Mouse (Mus musculus): ENCODE results near the gene Capzb. TPM values are rescaled to one million over a fixed set of nuclear protein-coding genes. Genes with fewer than 3 reads are reported as not detected.

Gene Capzb
- 293 and 299 TPM in 2 replicates for polyA plus RNA-seq (2014; fragmentation: Nextera tagmentation; extraction: Ambion mirVana)

DNA sequence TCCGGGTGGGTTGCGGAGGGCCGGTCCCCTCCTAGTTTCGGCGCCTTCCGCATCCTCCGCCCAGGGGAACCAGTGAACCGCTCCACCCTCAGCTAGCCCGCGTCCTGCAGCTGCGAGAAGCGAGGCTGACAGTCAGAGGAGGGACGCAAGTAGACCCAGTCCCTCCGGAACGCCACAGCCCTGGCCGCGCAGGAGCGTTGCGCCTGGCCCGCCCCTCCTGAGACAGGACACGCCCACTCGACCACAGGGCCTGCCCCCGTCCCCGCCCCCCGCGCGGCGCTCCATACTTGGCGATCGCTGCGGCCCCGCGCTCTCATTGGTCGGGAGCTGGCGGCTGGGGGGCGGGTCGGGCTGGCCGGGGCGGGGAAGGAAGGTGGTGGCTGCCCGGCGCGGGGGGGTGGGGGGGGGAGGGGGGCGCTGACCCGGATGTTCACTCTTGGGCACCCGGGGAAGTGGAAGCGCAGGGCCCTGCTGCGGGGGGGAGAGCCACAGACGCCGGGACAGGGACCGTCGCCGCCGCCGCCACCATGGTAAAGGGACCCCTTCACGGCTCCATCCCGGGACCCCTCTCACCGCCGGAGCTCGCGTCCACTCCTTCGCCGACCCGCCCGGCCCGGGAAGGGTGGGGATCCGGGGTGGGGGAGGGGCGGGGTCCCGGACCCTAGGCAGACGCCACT, at the start of gene Capzb:
Gene Capzb (plus strand): TSS at position 401 of the 677 bp plus-strand sequence.
- no peaks in the 10 kb centered on the region for H3K36me3 ChIP-seq (ENCODE audit: control insufficient read depth, insufficient read depth, low read length)
- H3K4me1 ChIP-seq (ENCODE audit: control insufficient read depth, insufficient read depth, low read length), result peaks cover 27% of the 10 kb centered on the region
- peak within 1 kb of the TSS; percentile 94 for H3K9ac ChIP-seq (ENCODE audit: low read depth, low read length)
- DNase-seq (ENCODE audit: low spot score) (peak; percentile 98), ATAC-seq (ENCODE audit: low read depth) (peak; percentile 96)
- no peaks in the 10 kb centered on the region for H3K9me3 ChIP-seq (ENCODE audit: control insufficient read depth, low read length)
- H3K4me2 ChIP-seq (ENCODE audit: low read depth, low read length), result peak within 1 kb of the TSS; percentile 97
- no peaks in the 10 kb centered on the region for H3K27me3 ChIP-seq (replicated peaks; ENCODE audit: control insufficient read depth, insufficient read depth, low read length)
- H3K4me3 ChIP-seq (ENCODE audit: low read depth, low read length), result peak within 1 kb of the TSS; percentile 96
- 0% methylated on average over 21 of the region's 69 CpGs for WGBS
- H3K27ac ChIP-seq (replicated peaks; ENCODE audit: low read depth, low read length), result peak within 1 kb of the TSS; percentile 87

DNA sequence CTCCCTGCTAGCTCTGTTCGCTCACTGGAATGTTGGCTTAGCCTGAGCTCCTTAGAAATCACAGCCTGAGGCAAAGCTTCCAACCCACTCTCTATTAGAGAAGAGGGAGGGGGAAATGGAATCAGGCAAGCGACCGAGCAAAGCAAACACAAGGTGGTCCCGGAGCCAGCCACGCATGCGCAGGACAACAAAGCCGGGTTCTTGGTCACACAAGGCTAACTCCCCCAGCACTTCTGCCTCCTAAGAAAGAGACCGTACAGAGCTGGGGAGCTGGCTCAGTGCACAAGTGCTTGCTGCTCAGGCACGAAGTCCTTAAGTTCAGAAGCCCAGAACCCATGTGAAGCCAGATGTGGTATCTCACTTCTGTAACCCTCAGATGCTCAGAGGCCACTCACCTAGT, 49.7 kb upstream of the Capzb start:
- H3K4me2 ChIP-seq (ENCODE audit: low read depth, low read length), result peak overlapping the region; percentile 41
- no peak overlapping the region; the same call in 1 of the 2 replicates for H3K27ac ChIP-seq (replicated peaks; ENCODE audit: low read depth, low read length)
- no peaks in the 10 kb centered on the region for H3K36me3 ChIP-seq (ENCODE audit: control insufficient read depth, insufficient read depth, low read length)
- ATAC-seq (ENCODE audit: low read depth), result peak; percentile 41
- no peaks in the 10 kb centered on the region for H3K27me3 ChIP-seq (replicated peaks; ENCODE audit: control insufficient read depth, insufficient read depth, low read length)
- peak overlapping the region; percentile 7; the same call in 1 of the 2 replicates for H3K4me3 ChIP-seq (ENCODE audit: low read depth, low read length)
- 0 out of 2 replicates have a peak overlapping the region, but pooled peaks have one; percentile 25 for H3K9ac ChIP-seq (ENCODE audit: low read depth, low read length)
- H3K4me1 ChIP-seq (ENCODE audit: control insufficient read depth, insufficient read depth, low read length), result peaks cover 6% of the 10 kb centered on the region; the same call in 1 of the 2 replicates
- H3K9me3 ChIP-seq (ENCODE audit: control insufficient read depth, low read length), result 0 out of 2 replicates have a peak, but pooled peaks cover 7% of the 10 kb centered on the region
- DNase-seq (ENCODE audit: low spot score), result peak; percentile 64
- WGBS, result 23% methylated on average over 9 of the region's 9 CpGs

DNA sequence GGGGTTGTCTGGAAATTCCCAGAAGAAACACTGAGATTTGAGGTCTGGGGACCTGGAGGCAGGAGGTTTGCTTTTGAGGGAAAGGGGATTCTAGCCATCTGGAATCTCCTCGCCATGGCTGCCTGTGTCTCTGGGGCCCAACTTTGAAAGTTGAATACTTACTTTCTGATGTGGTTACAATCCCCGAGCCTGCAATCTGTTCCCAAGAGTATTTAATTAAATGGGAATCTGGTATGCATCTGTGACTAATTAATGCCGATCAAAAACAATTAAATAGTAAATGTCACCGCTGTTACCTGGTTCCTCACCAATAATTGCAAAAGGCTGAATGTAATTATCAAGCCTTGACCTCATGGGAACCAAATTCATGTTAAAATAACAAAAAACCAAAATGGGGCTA, 48.1 kb upstream of the Capzb start:
- Histone ChIP-seq H3K27me3 (replicated peaks; ENCODE audit: control insufficient read depth, insufficient read depth, low read length) (no peaks in the 10 kb centered on the region), H3K9me3 (ENCODE audit: control insufficient read depth, low read length) (peaks cover 17% of the 10 kb centered on the region), H3K4me2 (ENCODE audit: low read depth, low read length) (no peak overlapping the region), H3K27ac (replicated peaks; ENCODE audit: low read depth, low read length) (no peak overlapping the region), H3K9ac (ENCODE audit: low read depth, low read length) (no peak overlapping the region), H3K4me3 (ENCODE audit: low read depth, low read length) (no peak overlapping the region), H3K36me3 (ENCODE audit: control insufficient read depth, insufficient read depth, low read length) (no peaks in the 10 kb centered on the region), H3K4me1 (ENCODE audit: control insufficient read depth, insufficient read depth, low read length) (peaks cover 6% of the 10 kb centered on the region; the same call in 1 of the 2 replicates)
- WGBS, result 41% methylated on average over 4 of the region's 4 CpGs
- ATAC-seq (ENCODE audit: low read depth), result no peak
- peak; percentile 61 for DNase-seq (ENCODE audit: low spot score)

DNA sequence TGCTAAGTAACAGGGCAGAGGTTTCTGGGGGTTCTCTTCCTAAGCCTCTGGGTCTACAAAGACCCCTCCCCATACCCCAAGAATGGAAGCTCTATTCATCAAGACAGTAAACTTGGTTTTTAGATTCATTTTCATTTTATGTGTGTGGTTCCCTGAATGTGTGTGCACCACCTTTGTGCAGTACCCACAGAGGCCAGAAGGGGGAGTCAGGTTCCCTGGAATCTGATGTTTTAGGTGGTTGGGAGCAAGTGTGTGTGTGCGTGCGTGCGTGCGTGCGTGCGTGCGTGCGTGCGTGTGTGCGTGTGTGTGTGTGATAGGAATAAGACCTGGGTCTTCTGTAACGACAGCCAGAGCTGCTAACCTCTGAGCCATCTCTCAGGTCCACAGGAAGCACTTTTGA, 47.5 kb upstream of the Capzb start:
- 94% methylated on average over 11 of the region's 11 CpGs for WGBS
- no peak for ATAC-seq (ENCODE audit: low read depth)
- Histone ChIP-seq H3K4me2 (ENCODE audit: low read depth, low read length) (no peak overlapping the region), H3K4me1 (ENCODE audit: control insufficient read depth, insufficient read depth, low read length) (peaks cover 6% of the 10 kb centered on the region; the same call in 1 of the 2 replicates), H3K4me3 (ENCODE audit: low read depth, low read length) (no peak overlapping the region), H3K9ac (ENCODE audit: low read depth, low read length) (no peak overlapping the region), H3K27me3 (replicated peaks; ENCODE audit: control insufficient read depth, insufficient read depth, low read length) (no peaks in the 10 kb centered on the region), H3K36me3 (ENCODE audit: control insufficient read depth, insufficient read depth, low read length) (no peaks in the 10 kb centered on the region), H3K9me3 (ENCODE audit: control insufficient read depth, low read length) (peaks cover 17% of the 10 kb centered on the region), H3K27ac (replicated peaks; ENCODE audit: low read depth, low read length) (no peak overlapping the region)
- no peak for DNase-seq (ENCODE audit: low spot score)

DNA sequence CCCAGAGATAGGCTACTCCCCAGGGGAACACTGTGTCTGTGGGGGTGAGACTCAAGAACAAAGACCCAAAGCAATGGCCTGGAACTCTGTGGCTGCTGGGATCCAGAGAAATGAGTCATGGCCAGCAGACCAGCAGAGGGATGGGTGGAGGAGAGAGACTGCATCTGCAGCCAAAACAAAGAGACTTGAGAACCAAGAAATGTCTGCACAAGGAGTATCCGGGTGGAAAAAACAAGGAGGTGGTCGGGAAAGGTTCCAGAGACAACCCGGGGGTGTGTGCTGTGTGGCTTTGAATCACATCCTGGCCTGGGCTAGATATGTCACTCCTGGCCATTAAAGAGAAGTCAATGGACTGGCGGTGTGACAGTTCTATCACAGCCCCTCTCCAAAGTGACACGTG, 45.9 kb upstream of the Capzb start:
- ATAC-seq (ENCODE audit: low read depth) (no peak), DNase-seq (ENCODE audit: low spot score) (no peak)
- no peak overlapping the region for H3K4me2 ChIP-seq (ENCODE audit: low read depth, low read length)
- no peaks in the 10 kb centered on the region for H3K27me3 ChIP-seq (replicated peaks; ENCODE audit: control insufficient read depth, insufficient read depth, low read length)
- peaks cover 6% of the 10 kb centered on the region; the same call in 1 of the 2 replicates for H3K4me1 ChIP-seq (ENCODE audit: control insufficient read depth, insufficient read depth, low read length)
- WGBS, result 78% methylated on average over 5 of the region's 5 CpGs
- H3K9me3 ChIP-seq (ENCODE audit: control insufficient read depth, low read length), result peaks cover 17% of the 10 kb centered on the region
- no peak overlapping the region for H3K4me3 ChIP-seq (ENCODE audit: low read depth, low read length)
- H3K27ac ChIP-seq (replicated peaks; ENCODE audit: low read depth, low read length), result no peak overlapping the region
- no peak overlapping the region for H3K9ac ChIP-seq (ENCODE audit: low read depth, low read length)
- no peaks in the 10 kb centered on the region for H3K36me3 ChIP-seq (ENCODE audit: control insufficient read depth, insufficient read depth, low read length)

DNA sequence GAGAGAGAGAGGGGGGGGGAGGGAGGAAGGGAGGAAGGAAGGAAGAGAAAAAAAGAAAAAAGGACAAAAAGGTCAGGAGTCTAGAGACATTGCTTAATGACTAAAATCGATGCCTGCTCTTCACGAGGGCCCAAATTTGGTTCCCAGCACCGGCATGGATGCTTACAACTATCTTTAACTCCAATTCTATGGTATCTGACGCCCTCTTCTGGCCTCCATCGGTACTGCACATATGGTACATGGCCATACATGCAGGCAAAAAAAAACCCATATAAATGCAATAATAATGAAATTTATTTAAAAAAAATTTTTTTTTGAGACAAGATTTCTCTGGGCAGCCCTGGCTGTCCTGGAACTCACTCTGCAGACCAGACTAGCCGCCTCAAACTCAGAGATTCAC, 41.3 kb upstream of the Capzb start:
- Histone ChIP-seq H3K4me2 (ENCODE audit: low read depth, low read length) (no peak overlapping the region), H3K4me3 (ENCODE audit: low read depth, low read length) (no peak overlapping the region), H3K36me3 (ENCODE audit: control insufficient read depth, insufficient read depth, low read length) (no peaks in the 10 kb centered on the region), H3K9ac (ENCODE audit: low read depth, low read length) (no peak overlapping the region), H3K9me3 (ENCODE audit: control insufficient read depth, low read length) (peaks cover 17% of the 10 kb centered on the region), H3K4me1 (ENCODE audit: control insufficient read depth, insufficient read depth, low read length) (no peaks in the 10 kb centered on the region), H3K27me3 (replicated peaks; ENCODE audit: control insufficient read depth, insufficient read depth, low read length) (no peaks in the 10 kb centered on the region), H3K27ac (replicated peaks; ENCODE audit: low read depth, low read length) (no peak overlapping the region)
- ATAC-seq (ENCODE audit: low read depth) (no peak), DNase-seq (ENCODE audit: low spot score) (no peak)
- 69% methylated on average over 6 of the region's 6 CpGs for WGBS

DNA sequence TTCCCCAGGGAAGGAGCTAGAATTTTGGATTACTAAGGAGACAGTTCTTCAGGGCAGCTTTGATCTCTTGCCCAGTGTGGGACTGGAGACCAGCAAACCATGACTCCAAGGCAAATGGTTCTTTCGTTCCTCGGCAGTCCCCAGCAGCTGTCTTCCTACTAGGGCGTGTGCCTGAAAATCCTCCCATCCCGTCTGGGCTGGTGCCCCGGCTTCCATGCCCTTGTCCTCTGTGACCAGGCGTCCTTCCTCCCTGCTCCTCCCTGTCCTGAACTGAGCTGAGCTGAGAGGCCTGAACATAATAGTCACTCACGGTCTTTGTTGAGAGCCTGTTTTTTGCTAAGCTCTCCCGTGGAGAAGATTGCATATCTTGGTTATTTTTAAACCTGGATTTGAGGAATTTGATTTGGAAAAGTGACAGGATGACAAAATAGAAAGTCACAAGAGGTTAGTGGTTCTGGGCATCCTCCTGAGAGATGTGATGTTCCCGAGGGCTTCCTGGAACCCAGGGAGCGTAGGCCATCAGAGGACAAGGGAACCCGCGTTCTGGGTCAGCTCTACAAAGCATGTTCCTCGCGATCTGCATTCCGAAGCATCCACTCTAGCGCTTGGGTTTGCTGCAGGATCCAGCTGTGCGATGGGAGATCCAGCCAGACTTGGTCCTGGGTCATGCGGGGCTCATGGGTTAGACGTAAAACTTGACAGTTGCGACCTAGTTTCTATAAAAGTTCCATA, 38.0 kb upstream of the Capzb start:
- Histone ChIP-seq H3K4me2 (ENCODE audit: low read depth, low read length) (no peak overlapping the region), H3K27ac (replicated peaks; ENCODE audit: low read depth, low read length) (no peak overlapping the region), H3K9ac (ENCODE audit: low read depth, low read length) (no peak overlapping the region), H3K9me3 (ENCODE audit: control insufficient read depth, low read length) (no peaks in the 10 kb centered on the region), H3K4me1 (ENCODE audit: control insufficient read depth, insufficient read depth, low read length) (no peaks in the 10 kb centered on the region), H3K36me3 (ENCODE audit: control insufficient read depth, insufficient read depth, low read length) (no peaks in the 10 kb centered on the region), H3K27me3 (replicated peaks; ENCODE audit: control insufficient read depth, insufficient read depth, low read length) (no peaks in the 10 kb centered on the region), H3K4me3 (ENCODE audit: low read depth, low read length) (no peak overlapping the region)
- ATAC-seq (ENCODE audit: low read depth) (no peak), DNase-seq (ENCODE audit: low spot score) (no peak)
- WGBS, result 79% methylated on average over 20 of the region's 20 CpGs

DNA sequence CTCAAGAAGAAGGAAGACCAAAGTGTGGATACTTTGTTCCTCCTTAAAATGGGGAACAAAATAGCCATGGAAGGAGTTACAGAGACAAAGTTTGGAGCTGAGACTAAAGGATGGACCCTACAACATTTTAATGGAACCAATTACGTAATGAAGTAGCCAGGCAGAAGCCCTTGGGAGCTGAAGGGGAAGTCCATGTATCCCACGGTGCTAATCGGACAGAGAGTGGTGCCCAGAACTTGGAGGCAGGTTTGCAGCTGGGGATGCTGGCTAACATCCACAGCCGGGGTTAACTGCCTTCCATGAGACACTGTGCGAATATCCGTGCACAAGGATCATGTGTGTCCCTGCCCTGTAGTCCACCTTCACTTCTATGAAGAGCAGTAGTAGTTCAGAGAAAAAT, 36.2 kb upstream of the Capzb start:
- no peaks in the 10 kb centered on the region for H3K27me3 ChIP-seq (replicated peaks; ENCODE audit: control insufficient read depth, insufficient read depth, low read length)
- no peak overlapping the region for H3K27ac ChIP-seq (replicated peaks; ENCODE audit: low read depth, low read length)
- no peak overlapping the region for H3K4me3 ChIP-seq (ENCODE audit: low read depth, low read length)
- H3K4me1 ChIP-seq (ENCODE audit: control insufficient read depth, insufficient read depth, low read length), result no peaks in the 10 kb centered on the region
- no peak overlapping the region for H3K9ac ChIP-seq (ENCODE audit: low read depth, low read length)
- DNase-seq (ENCODE audit: low spot score) (no peak), ATAC-seq (ENCODE audit: low read depth) (no peak)
- 86% methylated on average over 6 of the region's 6 CpGs for WGBS
- H3K9me3 ChIP-seq (ENCODE audit: control insufficient read depth, low read length), result no peaks in the 10 kb centered on the region
- H3K4me2 ChIP-seq (ENCODE audit: low read depth, low read length), result no peak overlapping the region
- no peaks in the 10 kb centered on the region for H3K36me3 ChIP-seq (ENCODE audit: control insufficient read depth, insufficient read depth, low read length)
